16 mouse cellular contexts compared by ENCODE assay signal in the genomic region with DNA sequence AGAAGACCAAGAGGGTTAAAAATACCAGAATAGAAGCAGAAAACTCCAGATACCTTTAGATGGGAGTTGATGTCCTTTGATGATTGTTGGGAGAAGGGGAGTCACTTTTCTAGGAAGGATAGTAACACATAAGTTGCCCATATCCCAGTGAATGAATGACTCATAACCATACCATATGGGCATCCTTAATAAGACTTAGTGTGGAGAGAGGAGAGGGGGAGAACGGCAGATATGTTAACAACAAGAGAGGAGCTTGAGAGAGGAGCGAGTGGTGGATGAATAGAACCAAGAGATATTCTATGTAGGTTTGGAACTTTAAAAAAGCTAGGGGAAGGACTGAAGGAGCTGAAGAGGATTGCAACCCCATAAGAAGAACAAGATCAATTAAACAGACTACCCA.
"Had no signal": no experiment of that assay in that cellular context is flagged by ENCODE, and none has a peak within 500 bp of the region (broad histone marks: within the 10 kb centered on the region; RNA-seq: fewer than 3 reads in every experiment).

No protein-coding gene starts in this region.

- H3K4me1 ChIP-seq: neural tube, embryonic 13.5 days; neural tube, embryonic 15.5 days; stomach, embryonic 15.5 days had no signal

- H3K27me3 ChIP-seq: neural tube, embryonic 13.5 days; neural tube, embryonic 15.5 days; stomach, embryonic 15.5 days had no signal

- H3K27ac ChIP-seq: neural tube, embryonic 13.5 days; neural tube, embryonic 15.5 days; stomach, embryonic 15.5 days; stomach, postnatal 0 days had no signal

- H3K9me3 ChIP-seq: neural tube, embryonic 13.5 days; neural tube, embryonic 15.5 days; stomach, embryonic 15.5 days had no signal

- H3K9ac ChIP-seq: neural tube, embryonic 13.5 days; neural tube, embryonic 15.5 days; stomach, embryonic 15.5 days had no signal

- H3K36me3 ChIP-seq: neural tube, embryonic 13.5 days; neural tube, embryonic 15.5 days; stomach, embryonic 15.5 days had no signal

- DNase-seq: retina, postnatal 1 day; right cerebral cortex, adult 18-20 months; right cerebral cortex, postnatal 14 days; right cerebral cortex, postnatal 25 days; right cerebral cortex, postnatal 4 days; spleen, adult 18-20 months; thymus, adult 18-20 months; thymus, adult 2 months; thymus, postnatal 14 days; thymus, postnatal 25 days; thymus, postnatal 36 days; thymus, postnatal 4 days had no signal

- H3K4me2 ChIP-seq: neural tube, embryonic 13.5 days; neural tube, embryonic 15.5 days; stomach, embryonic 15.5 days had no signal

- H3K4me3 ChIP-seq: neural tube, embryonic 13.5 days; neural tube, embryonic 15.5 days; stomach, embryonic 15.5 days had no signal
